Mouse (Mus musculus) mouse embryonic stem cell (cell line): Measurements from ENCODE around the gene Bckdha.

Source experiments
- in situ Hi-C, 2 experiments: fragments of 300-500 bp; cut with MboI; formaldehyde crosslinking; loops; 1 replicate in 1 of 2; 3 replicates in 1 of 2; pipeline ENCODE4 v1.14.3; 2019 to 2020; ENCODE audit warnings: low sequenced_read_pairs in 2 of 2, low pct_unique_long_range_greater_than_20kb in 1 of 2, mixed read lengths in 1 of 2; ENCODE audit not compliant: unreplicated experiment in 1 of 2

Bckdha gene

DNA sequence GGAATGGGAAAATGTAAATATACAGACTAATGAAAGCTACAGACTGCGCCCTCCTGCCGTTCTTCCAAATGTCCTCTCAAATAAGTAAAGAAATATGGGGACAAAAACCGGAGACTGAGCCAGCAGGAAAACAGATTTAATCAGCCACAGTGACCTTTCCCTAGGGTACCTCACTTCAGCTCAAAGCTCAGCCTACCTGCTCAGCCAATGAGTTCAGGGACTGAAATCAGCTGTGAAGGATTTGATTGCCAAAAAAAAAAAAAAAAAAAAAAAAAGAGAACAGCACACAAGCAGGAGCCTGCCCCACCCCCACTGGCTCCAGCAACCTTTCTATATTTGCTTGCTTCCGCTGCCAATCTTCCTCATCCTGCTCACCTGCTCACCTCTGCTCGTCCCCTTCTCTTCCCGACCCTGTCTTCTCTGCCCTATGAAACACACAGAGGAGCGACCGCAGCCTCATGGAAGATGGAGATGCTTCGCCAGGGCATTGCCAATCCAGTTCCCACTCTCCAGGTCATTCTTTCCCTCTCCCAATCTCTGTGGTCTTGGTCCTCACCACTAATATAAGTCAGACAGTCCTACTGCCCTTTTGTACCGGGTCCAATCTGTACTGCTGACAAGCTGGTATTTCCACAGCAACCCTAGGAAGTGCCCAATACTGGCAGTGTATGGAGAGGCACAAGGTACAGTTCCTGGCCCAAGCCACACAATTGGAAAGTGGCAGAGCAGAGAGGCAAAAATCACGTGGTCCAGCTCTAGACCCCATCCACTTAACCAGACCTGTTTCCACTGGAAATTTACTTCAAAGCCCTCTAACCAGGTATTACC is 3.0 kb downstream of the Bckdha start:
- in situ Hi-C loops, result no loop called here

DNA sequence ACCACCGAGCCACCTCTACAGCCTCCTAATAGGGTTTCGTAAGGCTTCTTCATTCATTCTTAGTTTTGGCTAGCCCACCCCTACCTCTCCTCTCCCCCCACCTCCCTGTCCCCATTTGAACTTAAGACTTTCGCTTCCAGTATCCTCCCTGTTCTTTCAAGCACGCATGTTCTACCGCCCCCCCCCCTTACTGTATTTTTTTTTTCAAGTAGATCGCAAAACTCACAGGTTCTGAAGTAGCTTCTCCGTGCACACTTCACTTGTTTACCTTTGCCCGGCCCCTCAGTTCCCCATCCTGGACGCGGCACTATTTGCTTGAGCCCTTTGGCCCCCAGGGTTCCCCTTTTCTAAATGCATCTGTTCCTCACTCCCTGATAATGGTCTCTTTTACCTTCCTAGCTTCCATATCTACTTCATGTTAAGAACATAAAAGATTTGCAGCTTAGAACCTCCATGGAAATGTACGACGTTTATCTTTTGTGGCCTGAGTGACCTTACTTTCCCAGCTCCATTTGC is 6.5 kb downstream of the Bckdha start:
- in situ Hi-C loops, result no loop called here

DNA sequence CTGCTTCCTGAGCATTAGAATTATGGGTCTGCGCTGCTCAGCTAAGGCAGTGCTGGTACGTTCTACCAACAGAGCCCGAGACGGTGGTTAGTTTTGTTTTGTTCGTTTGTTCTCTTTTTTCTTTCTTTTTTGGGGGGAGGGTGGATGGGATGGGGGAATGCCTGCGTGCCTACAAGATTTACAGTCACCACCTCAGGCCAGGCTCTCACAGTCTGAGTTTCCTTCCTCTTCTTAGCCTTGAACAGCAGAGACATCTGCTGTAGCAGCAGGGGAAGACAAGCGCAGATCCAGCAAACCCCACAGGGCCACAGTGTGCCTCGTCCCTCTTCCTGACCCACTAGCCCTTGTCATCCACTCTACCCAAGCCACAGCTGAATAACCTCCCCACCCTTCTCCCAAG is 7.5 kb downstream of the Bckdha start:
- in situ Hi-C loops, result no loop called here

DNA sequence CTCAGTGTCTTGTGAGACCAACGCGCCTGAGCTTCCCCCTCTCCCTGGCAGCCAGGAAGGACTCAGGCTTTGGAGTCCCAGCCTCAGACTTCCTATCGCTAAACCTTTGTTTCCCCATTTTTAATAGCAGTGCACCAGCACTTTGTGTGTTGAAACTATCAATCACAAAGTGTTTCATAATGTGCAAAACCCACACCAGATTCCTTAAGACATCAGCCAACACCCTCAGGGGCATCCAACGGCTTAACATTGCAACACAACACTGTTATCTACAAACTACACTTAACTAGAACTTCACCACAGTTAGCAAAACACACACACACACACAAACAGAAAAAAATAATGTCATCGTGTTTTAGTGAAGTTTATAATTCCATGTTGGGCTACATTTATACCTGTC is 8.9 kb downstream of the Bckdha start:
- in situ Hi-C loops, result no loop called here

DNA sequence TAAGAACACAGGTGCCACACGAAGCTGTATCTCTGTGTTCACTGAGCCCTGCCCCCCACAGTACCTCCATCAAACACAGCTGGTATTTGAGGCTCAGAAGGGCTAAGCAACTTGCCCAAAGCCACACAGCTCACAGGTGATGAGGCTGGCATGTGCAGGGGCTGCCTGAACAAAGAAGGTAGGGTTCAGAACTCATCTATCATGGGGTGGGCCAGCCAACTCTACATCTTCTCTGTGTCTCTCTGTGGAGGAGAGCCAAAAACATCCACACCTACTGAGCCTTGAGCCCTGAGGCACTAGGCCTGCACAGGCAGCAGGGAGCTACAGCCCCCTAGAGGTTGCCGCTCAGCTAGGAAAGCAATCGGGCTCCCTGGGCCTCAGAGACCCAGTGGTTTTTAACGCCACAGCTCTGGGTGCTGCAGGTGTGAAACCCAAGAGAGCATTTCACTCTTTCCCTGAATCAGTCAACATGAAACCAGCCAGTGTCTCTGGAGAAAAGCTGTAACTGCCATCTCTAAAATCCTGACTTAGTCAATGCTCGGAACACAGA is 11.1 kb downstream of the Bckdha start:
- in situ Hi-C loops, result no loop called here

DNA sequence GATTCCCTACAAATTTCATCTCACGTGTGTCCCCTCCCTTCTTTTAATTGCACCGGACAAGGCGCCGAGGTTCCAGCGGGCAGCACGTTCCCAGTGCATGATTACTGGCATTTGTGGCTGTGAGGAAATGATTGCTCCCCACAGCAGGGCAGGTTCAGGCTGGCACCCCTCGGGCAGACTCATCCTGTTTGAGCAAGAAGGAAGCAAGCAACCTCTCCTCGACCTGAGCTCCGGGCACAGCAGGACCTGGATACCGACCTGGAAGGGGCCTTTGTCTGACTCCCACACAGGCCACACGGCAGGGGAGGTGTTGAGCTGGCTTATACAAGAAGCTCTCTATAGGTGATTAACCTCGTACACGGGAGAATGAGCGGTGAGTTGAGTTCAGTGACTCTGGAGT is 13.7 kb downstream of the Bckdha start:
- in situ Hi-C loops, result no loop called here

DNA sequence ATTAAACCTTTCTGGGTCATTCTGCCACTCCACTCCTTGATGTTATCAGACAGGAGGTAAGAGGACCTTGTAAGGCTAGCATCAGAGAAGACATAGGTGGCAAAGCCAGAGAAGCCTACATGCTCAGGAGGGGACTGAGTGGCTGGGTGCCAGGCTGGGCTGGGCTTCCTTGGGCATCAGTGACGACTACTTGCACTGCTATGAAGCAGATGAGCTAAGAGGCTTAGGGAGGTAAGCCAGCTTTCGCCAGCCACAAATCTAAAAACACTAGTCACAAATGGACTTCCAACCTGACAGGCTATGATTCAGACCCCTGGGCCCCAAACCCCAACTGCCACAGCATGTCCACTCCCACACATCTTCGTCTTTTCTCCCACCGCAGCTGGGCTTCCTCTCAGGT is 14.2 kb downstream of the Bckdha start:
- in situ Hi-C loops, result no loop called here

DNA sequence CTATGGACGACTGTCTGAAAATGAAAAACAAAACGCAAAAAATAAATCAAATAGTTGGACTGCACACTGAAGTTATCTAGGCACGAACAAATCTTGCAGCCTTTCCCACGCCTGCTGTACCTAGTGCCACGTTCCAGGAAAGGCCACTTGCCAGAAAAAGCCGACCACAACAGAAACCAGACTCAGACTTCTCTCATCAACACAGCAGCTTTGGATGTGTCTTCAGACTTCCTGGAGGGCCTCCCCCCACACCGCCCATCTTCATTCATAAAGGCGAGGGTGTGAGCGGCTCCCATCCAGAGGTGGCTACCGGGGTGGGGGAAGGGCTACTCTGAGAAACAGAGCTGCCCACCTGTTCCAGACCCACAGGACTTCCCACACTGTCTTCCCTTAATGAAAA is 14.6 kb downstream of the Bckdha start:
- in situ Hi-C loops, result no loop called here

DNA sequence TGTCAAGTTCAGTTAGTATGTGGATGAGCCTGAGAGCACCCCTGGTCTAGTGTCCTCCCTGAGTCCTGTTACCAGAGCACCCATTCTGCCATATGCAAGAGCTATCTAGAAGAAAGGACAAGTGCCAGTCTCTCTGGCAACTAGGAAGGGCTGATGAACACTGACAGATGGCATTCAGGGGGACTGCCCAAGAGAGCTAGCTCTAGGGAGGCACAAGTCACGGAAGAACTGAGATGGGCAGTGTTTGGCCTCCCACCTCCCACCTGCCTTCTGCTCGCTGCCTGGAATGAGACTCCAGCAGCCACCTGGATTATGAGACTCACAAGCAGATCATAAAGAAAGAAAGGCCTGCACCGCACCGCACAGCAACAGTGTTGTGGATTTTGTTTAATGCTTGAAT is 19.0 kb downstream of the Bckdha start:
- in situ Hi-C loops, result no loop called here

DNA sequence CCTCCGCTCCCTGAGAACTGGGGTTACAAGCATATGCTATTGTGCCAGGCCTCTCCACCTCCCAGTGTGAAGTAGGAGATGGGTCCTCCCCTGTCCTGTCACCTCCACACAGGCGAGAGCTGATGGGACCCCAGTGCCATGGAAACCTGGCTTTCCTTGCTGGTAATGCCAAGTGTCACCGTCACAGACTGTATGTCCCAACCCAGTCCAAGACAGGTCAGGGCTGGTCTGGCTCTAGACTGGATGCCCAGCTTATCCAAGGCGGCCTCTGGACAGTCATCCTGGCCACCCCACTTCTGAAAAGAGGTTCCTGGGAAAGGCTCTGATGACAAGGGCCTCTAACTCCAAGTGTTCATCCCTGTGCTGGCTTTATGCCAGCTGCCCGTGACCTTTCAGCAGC is 21.7 kb downstream of the Bckdha start:
- in situ Hi-C loops, result no loop called here

DNA sequence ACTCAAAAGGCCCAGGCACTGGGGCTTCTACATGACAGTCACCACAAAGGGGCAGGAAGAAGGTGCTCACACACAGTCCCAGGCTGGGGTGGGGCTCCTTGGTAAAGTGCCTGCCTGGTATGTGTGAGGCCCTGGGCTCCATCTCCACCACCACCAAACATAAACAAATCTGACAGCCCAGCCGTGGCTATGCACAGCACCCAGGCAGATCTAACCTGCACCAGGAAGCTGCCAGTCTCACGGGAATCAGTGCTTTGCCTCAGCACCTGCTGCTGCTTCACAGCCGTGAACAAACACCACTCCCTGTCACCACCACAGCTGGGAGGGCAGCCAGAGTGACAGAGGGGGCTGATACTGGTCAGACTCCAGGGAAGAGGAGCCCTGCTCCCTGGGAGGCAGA is 22.4 kb downstream of the Bckdha start:
- in situ Hi-C loops, result no loop called here

DNA sequence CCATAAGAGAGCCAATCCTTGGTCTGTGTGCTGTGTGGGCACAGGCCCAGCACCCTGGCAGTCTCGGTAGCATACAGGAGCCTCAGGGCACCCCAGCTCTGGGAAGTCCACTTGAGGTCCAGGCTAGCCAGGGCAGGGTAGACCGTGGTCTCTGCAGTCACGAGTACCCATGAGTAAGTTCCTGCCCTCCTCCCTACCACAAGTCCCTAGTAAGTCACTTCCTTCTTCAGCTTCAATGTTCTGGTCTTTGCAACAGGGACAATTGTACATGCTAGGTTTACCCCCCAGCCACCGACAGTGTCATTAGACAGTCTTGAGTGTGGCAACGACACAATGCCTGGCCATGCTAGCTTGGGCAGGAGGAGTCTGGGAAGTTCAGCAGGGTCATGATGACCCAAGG is 26.1 kb downstream of the Bckdha start:
- in situ Hi-C loops, result no loop called here

DNA sequence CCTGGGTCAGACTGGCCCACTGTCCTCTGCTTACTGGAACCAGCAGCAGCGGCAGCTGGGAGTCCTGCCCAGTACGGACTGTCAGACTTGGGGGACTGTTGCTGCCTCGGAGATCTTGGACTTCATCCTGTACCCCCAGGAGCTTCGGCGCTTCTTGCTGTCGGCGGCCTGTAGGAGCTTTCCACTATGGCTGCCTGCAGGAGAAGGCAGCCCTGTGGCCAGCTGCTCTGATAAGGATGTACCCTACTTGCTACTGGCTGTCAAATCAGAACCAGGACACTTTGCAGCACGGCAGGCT is 30.5 kb downstream of the Bckdha start:
- in situ Hi-C loops, result no loop called here

DNA sequence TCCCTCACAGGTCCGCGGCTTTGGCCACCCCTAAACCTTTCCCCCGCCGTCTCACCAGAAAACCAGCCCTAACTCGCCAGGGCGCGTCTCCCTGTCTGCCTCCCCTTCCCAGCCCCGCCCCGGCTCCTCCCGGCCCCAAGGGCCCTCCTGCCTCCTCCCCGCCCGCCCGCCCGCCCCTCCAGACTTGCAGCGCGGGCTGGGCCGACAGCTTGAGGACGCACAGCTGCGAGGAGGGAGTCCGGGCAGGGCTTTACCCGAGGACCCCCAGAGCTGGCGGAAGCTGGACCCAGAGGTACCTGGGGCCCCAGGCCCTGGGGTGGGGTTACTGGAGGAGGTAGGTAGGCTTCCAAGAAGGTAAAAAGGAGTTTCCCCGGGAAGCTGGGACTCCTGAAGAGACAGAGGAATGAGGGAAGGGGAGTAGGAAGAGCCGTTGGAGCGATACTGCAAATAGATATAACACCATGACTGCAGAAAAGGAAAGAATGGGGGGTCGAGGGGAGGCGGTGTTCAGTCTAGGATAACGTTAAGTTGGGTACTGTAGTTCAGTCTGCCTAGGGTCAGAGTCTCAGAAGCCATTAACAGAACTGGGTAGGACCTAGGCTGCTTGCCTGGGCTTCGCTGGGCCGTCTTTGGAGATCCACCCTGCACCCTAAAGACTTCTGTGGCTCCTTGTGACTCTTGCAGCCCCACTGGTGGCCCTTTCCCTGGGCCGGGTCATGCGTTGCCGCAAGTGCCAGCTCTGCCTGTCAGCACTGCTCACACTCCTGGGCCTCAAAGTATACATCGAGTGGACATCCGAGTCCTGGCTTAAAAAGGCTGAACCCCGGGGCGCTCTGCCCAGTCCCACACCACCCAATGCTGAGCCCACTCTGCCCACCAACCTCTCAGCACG is 31.1 kb downstream of the Bckdha start:
- in situ Hi-C loops, result no loop called here

DNA sequence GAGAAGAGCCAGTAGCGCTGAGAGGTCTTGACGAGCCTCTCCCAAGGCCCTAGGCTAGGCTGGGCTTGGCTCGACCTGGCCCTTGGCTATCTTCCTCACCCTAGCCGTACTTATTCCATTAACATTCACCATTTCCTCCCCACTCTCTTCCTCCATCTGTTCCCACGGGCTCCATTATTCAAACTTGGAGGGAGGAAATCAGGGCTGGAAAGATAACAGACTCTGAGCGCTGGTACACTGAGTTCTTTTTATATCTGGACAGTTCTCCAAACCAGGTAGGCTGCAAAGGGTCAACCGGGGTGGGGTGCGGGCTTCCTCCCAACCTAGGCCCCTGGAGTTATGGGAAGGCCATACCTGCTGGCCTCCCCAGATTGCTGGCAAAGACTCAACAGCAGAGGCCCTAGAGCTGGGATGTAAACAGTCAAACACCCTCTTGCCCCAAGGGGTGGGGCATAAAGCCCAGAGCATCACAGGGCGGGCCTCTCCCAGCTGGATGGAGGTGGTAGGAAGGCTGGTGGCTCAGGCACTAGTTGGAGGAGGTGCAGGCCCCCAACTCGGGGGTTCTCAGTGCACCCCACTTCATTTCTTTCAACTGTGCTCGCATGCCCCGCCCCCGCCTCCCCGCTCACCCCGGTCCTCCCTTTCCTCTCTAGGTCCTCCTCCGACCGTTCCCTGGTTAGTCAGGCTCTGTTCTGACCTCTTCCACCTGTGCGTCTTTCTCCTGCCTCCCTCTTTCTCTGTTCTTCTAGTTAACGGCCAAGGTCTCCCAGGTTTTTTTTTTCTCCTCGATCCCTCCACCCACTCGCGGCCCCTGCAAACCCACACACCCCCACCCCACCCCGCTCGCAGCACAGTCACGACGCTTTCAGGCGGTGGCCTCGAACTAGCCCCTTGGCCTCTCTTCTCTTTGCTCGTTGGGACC is 32.0 kb downstream of the Bckdha start, which contains the start of gene B3gnt8:
B3gnt8 (plus strand) TSS at position 146 of the 922 bp plus-strand sequence.
- in situ Hi-C loops, result no loop called here

DNA sequence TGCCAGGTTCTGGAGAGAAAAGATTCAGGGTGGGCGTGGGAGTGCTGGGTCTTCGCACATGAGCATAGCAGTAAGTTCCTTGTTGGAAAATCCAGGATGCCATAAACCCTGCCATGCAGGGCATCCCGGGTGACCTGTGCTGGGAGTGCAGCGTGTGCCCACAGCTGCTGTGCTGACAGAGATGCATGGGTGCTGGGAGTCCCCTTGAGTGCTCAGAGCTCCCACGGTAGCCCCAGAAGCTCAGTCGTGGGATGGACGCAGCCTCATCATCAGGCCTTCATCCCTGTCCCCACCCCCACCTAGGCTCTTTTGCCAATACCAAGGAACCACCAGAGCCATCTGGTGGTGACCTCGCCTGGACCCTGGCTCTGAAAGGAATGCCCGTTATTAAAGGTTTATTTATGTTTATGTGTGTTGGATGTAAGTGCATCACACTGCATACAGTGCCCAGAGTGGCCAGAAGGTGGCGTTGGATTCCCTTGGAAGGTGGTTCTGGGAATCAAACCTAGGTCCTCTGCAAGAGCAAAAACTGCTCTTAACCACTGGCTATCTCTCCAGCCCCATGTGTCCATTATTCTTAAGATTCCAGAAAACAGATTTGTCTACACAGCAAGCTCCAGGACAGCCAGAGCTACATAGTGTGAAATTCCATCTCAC is 33.1 kb downstream of the Bckdha start:
- in situ Hi-C loops, result no loop called here

DNA sequence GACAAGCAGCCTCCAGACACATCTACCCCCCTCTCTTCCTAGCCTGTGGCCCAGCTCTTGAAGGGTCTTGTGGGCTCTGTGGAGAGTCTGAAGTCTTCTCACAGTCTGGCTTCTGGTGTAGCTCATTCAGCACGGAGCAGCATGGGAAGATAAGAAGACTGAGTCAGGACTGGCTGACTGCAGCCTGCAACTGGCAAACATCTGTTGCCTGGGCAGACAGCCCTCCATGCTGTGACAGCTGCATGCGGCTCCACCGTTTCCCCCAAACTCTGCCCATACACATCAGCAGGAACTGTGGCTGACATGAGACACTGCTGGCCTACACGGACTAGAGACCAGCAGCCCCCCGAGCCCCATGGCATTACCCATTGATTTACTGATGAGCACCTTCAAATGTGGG is 33.9 kb downstream of the Bckdha start:
- in situ Hi-C loops, result loop anchor here in 1 of 2 experiments (5.0 to 25.0 kb wide), 2 partner anchors 77 to 488 kb away; no protein-coding TSS in a partner anchor
